Mouse (Mus musculus) ES-E14 (cell line): ENCODE measurements around the gene Slit3.

ENCODE experiments used
- CHD2 ChIP-seq: IDR thresholded peaks from 2 replicates; pipeline ENCODE4 v1.6.1; 2014; ENCODE audit warnings: mild to moderate bottlenecking, low read depth, low read length, inconsistent platforms
- ZC3H11A ChIP-seq: IDR thresholded peaks from 2 replicates; pipeline ENCODE4 v1.6.1; 2012; ENCODE audit warnings: low read depth, mild to moderate bottlenecking, inconsistent platforms, low read length, borderline replicate concordance

- TF ChIP-seq ZC3H11A = no peak
- TF ChIP-seq CHD2 = no peak
Measured at GRCm38 (mm10) chr11:35544112-35545064, 423.4 kb downstream of the Slit3 start.
